Mouse (Mus musculus): ENCODE measurements around the gene Acsl6.

Gene Acsl6

GRCm38 (mm10) chr11:54307139-54307816 is 3.7 kb downstream of the Acsl6 start:
- DNase-seq, result peak; percentile 73 to 81

- no peak for DNase-seq
Measured at GRCm38 (mm10) chr11:54310588-54310987, 7.0 kb downstream of the Acsl6 start.

GRCm38 (mm10) chr11:54312021-54312420 is 8.4 kb downstream of the Acsl6 start:
- peak; percentile 51 to 62 for DNase-seq

GRCm38 (mm10) chr11:54312603-54313002 is 9.0 kb downstream of the Acsl6 start:
- no peak for DNase-seq

- DNase-seq, result peak in 1 of 2 experiments; percentile 2
Measured at GRCm38 (mm10) chr11:54313391-54314360, 10.1 kb downstream of the Acsl6 start.

GRCm38 (mm10) chr11:54314740-54315139 is 11.1 kb downstream of the Acsl6 start:
- peak in 1 of 2 experiments; percentile 48 for DNase-seq

GRCm38 (mm10) chr11:54315336-54315735 is 11.7 kb downstream of the Acsl6 start:
- no peak for DNase-seq

GRCm38 (mm10) chr11:54317361-54317760 is 13.8 kb downstream of the Acsl6 start:
- peak in 1 of 2 experiments; percentile 40 for DNase-seq

- DNase-seq, result no peak
Measured at GRCm38 (mm10) chr11:54317795-54318194, 14.2 kb downstream of the Acsl6 start.

- DNase-seq, result no peak
Measured at GRCm38 (mm10) chr11:54321802-54322532, 18.4 kb downstream of the Acsl6 start.

- no peak for DNase-seq
Measured at GRCm38 (mm10) chr11:54331463-54332183, 28.0 kb downstream of the Acsl6 start.

- DNase-seq, result peak; percentile 65 to 79
Measured at GRCm38 (mm10) chr11:54336165-54336707, 32.6 kb downstream of the Acsl6 start.

- no peak for DNase-seq
Measured at GRCm38 (mm10) chr11:54343703-54344102, 40.1 kb downstream of the Acsl6 start.

- no peak for DNase-seq
Measured at GRCm38 (mm10) chr11:54351704-54352103, 48.1 kb downstream of the Acsl6 start.

GRCm38 (mm10) chr11:54353121-54353576 is 49.6 kb downstream of the Acsl6 start:
- no peak for DNase-seq

- peak; percentile 71 to 72 for DNase-seq
Measured at GRCm38 (mm10) chr11:54354595-54355563, 51.3 kb downstream of the Acsl6 start.

GRCm38 (mm10) chr11:54355564-54355955 is 52.0 kb downstream of the Acsl6 start:
- DNase-seq, result no peak

GRCm38 (mm10) chr11:54356676-54357075 is 53.1 kb downstream of the Acsl6 start:
- DNase-seq, result no peak

- DNase-seq, result no peak
Measured at GRCm38 (mm10) chr11:54372553-54372952, 69.0 kb downstream of the Acsl6 start.

- DNase-seq, result no peak
Measured at GRCm38 (mm10) chr11:54390386-54390785, 86.8 kb downstream of the Acsl6 start.

- no peak for DNase-seq
Measured at GRCm38 (mm10) chr11:54391326-54391725, 87.7 kb downstream of the Acsl6 start.
